Mouse (Mus musculus) forelimb bud, embryonic 11.5 days (tissue): ENCODE data around the gene Vat1.
"Not testable (repeated sequence)": the region's sequence is repeated elsewhere in the genome, so short reads cannot be mapped to it uniquely, and the experiment has no call there.

ENCODE experiments used
- DNase-seq: peaks from one replicate; pipeline ENCODE4 v3.0.0-alpha.2; 2012; ENCODE audit warnings: low read depth, low spot score

The Vat1 gene

DNA sequence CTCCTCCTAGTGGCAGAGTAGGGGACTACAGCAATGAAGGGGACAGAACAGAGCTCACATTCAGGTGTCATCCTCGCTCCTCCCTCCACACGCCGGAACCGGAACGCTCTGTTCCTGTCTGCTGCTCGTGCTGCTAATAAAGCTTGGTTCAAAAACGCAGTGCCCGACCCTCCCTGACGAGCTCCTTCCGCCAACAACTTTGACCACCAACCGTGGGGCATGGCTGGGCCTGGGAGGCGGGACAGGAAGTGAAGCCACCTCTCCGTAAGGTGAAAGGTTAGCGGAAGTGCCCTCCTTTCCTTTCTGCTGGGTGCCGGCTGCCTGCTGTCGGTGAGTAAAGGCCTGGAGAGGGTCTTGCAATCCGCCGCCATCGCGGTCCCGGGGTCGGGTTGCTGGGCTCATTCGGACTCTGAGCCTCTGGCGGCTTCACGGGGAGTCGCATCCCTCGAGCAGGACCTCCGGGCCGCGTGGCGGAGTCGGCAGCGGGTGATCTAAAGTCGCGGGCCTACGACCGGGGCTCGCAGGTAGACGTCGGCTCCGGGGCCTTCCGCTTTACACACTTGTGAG lies 23.8 kb downstream of the Vat1 start, which contains the start of gene Rpl27:
Gene Rpl27, plus strand, starts transcription at position 172 of the 567 bp plus-strand sequence.
- DNase-seq, result peak; percentile 100

GRCm38 (mm10) chr11:101441450-101442126 lies 24.4 kb downstream of the Vat1 start:
- not testable (repeated sequence) for DNase-seq

DNA sequence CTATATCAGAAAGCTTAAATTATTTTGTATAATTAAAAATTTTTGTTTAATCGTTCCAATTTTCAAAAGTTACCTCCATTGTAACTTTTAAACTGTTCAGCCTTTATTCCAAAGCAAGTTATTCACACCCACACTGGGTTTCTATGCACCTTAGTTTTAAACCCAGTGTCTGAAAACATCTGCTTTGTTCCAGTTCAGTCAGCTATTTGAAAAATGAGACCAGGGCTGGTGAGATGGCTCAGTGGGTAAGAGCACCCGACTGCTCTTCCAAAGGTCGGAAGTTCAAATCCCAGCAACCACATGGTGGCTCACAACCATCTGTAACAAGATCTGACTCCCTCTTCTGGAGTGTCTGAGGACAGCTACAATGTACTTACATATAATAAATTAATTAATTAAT lies 28.0 kb downstream of the Vat1 start:
- not testable (repeated sequence) for DNase-seq

- DNase-seq, result no peak
These were observed 29.1 kb downstream of the Vat1 start for GRCm38 (mm10) chr11:101436916-101437315.

- no peak for DNase-seq
These were observed 30.2 kb downstream of the Vat1 start for GRCm38 (mm10) chr11:101435831-101436230.

GRCm38 (mm10) chr11:101433396-101433795 lies 32.6 kb downstream of the Vat1 start:
- no peak for DNase-seq

DNA sequence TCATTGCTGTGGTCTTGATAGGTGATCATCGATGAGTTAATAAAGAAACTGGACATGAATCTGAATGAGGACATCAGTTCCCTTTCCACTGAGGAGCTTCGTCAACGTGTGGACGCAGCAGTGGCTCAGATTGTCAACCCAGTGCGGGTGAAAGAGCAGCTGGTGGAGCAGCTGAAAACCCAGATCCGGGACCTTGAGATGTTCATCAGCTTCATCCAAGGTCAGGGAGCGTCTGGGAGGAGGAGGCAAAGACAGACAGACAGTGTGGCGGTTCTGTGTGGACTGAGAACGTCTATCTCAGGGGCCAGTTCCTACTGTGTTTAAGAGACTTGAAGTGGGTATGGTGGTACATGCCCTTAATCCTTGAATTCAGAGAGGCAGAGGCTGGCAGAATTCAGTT lies 34.7 kb downstream of the Vat1 start:
- no peak for DNase-seq

DNA sequence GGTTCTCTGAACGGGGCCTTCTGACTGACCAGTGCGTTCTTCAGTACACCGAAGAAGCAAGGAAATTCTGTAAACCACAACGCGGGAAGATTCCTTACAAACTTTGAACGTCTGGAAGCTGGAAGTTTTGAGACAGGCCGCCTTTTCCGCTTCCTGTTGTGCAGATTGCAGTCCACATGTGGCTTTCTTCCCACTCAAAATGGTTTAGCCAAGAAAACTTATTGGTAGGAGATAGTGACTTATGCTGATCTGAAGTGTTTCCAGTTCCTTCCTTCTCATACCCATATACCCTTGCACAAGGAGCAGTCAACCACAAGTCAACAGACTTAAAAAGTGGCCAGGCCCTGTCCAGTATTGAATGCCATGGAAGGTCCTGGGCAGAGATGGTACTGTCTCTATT lies 39.9 kb downstream of the Vat1 start:
- no peak for DNase-seq

DNA sequence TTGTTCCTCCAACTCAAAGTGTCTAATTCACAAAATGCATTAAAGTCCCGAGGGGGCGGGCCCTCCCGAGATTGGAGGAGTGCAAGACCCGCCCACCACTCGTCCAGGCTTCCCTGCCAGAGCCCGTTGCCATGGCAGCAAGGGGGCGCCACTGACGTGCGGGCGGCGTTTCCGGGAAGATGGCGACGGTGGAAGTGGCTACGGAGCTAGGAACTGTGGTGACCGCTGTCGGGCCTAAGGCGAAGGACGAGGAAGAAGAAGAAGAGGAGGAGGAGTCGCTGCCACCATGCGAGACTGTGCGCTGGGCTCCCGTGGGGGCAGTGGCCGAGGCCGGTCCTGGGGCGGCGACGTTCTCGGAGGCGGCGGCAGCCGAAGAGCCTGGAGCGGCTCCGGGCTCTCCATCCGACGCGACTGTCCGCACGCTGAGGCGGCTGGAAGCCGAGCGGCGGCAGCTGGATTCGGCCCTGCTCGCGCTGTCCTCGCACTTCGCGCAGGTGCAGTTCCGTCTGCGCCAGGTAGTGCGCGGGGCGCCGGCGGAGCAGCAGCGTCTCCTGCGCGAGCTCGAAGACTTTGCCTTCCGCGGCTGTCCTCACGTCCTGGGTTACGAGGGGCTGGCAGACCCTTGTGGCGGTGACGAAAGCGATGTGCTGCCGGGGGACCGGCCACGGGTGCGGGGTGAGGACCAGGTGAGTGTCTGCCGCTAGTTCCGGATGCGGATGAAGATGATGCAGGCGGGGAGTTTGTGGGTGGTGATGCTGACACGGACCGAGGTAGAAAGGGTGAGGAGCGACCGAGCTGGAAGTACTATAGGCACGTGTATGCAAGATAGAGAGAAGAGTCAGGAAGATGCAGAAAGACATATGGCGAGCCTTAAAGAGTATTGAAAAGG lies 40.9 kb downstream of the Vat1 start, which contains the start of the genes Rundc1 and Ptges3l:
Gene Rundc1, plus strand, starts transcription at position 161 of the 889 bp plus-strand sequence.
Gene Ptges3l, minus strand, starts transcription at position 409 of the 889 bp plus-strand sequence.
- peak; percentile 92 for DNase-seq

GRCm38 (mm10) chr11:101424105-101424851 lies 41.8 kb downstream of the Vat1 start, which contains the start of gene Gm27029:
Gm27029 (minus strand) TSS chr11:101424796.
- DNase-seq, result no peak

- DNase-seq, result no peak
These were observed 45.9 kb downstream of the Vat1 start for GRCm38 (mm10) chr11:101420148-101420547.

DNA sequence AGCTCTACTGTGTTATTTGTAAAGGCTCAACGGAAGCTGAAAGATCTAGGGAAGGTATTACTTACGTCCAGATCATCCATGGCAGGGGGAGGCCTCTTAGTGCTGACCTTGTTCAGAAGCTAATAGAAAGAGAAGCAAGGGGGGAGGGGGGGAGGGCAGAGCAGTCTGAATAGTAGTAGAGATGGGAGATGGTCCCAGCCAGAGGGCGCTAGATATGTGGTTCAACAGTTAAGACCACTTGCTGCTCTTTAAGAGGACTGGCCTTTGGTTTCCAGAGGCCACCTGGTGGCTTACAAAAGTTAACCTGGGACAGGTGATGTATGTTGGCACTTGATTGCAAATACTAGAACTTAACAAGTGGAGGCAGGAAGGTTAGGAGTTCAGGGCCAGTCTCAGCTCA lies 46.4 kb downstream of the Vat1 start:
- no peak for DNase-seq

DNA sequence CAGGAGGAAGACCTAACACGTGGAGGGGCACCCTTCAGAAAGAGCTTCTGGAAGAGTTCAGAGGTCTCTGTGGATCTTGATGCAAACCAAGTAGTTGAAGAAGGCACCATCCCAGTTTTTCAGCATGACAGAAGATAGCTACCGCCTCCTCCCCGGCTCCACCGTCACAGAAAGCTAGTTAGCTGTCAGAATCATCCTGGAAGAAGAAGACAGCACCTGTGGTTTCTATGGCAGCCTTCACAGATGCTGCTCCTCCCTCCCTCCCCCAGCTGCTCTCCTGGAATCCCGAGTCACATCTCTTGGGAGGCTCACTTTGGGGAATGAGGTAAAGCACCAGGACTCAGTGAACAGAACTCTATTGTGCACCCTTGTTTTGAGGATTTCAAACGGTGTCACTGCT lies 47.0 kb downstream of the Vat1 start:
- DNase-seq, result no peak

DNA sequence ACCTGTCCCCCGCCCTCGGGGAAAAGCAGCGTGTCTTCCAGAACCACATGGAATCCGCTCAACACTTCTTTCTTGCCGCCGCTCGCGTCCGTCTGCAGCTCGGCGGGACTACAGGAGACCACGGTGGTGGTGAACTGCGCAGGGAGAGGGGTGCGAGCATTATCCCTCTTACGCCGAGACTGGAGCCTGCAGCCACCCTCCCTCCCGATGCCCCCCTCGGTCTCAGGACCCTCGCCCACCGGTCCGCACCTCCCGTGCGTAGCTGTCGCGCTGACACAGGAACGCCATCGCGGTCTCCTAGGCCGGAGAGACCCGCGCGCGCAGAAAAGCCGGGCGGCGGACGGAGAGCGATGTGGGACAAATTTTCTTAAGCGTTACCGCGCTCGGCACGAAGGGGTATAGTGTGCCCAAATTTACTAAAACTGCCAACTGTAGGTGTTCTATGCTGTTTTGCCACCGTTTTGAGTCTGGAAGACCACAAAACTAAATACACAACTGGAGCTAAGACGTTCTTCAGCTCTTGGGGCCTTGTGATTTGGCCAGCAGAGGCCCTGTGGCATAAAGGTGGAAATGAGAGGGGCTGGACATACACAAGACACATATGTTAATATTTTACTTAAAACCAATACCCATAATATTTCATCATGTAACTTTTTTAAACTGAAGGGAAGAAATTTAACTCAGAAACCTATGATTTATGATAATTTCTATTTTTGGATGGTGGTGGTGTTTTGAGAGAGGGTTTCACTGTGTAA lies 48.8 kb downstream of the Vat1 start, which contains the start of gene Aarsd1:
Gene Aarsd1, minus strand, starts transcription at position 515 of the 755 bp plus-strand sequence.
- peak; percentile 84 for DNase-seq

DNA sequence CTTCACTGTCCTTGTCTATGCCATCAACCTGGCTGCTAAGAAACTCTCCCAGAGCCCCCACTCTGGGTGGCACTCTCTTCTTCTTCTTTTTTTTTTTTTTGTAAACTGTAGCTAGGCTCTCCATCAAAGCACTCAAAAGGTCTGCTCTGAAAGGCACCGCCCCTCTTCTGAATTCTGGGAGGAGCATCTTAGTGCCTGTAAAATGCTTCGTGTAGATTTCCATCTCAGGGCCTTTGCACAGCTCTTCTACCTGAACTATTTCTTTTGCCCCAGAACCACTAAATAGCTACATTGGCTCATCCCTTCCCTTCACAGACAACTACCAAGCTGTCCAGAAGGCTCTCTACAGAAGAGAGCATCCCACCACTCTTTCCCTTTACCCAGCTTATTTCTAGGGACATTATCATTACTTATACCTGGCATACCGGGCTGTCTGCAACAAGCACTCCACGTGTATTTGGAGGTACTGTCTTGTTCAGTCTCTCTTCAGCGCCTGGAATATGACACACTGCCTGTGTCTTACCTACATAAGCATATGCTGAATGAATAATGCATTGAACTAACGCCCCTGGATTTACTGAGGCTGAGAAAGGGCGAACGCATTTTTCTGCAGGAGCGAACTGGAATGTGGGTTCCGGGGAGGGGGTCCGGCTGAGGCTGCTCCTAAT lies 49.5 kb downstream of the Vat1 start:
- DNase-seq, result no peak

- DNase-seq, result no peak
These were observed 50.7 kb downstream of the Vat1 start for GRCm38 (mm10) chr11:101415306-101415705.
